In the genomic region with DNA sequence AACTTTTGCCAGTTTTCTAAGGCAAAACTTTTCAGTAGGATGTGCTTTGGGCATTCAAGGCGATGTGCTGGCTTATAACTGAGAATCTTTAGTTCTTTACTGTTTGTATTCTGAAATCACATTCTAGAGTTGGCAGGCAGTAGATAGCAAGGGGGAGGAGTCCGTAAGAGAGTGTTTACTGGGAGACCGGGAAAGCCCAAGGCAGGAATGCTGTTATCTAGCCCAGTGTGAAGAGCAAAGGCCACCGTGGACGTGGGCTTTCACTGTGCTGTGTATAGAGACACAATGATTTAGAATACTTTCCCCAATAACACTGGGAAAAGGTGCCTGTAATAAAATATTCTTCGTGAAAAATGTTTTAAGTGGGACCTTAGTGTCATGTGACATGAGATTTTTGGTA, we compare ENCODE assay signal across 25 mouse cellular contexts. TPM values are rescaled to one million over a fixed set of nuclear protein-coding genes. Genes with fewer than 3 reads are reported as not detected.
A peak's percentile ranks its signal among the peaks of the same experiment; 100 is the strongest.
DNase-seq lines count a peak whose midpoint lies in the region; ATAC-seq and TF ChIP-seq lines count a peak whose summit lies in the region.
"Had no signal": no experiment of that assay in that cellular context is flagged by ENCODE, and none has a peak within 500 bp of the region (broad histone marks: within the 10 kb centered on the region; RNA-seq: fewer than 3 reads in every experiment).

No protein-coding gene starts in this region.

- H3K4me2 ChIP-seq in hindbrain, postnatal 0 days (ENCODE audit: low read depth, low read length): no peak overlapping the region
- no peak overlapping the region for H3K4me2 ChIP-seq in hindbrain, embryonic 13.5 days
- no peak overlapping the region for H3K4me2 ChIP-seq in intestine, embryonic 15.5 days (replicated peaks)
- H3K4me2 ChIP-seq in kidney, embryonic 16.5 days (replicated peaks; ENCODE audit: low read depth, low read length): no peak overlapping the region
- H3K4me2 ChIP-seq: forebrain, embryonic 13.5 days; hindbrain, embryonic 12.5 days; midbrain, embryonic 11.5 days; neural tube, embryonic 13.5 days had no signal

- H3K4me1 ChIP-seq in heart, adult 2 months (ENCODE audit: control insufficient read depth, insufficient read depth, low read length): peaks cover 8% of the 10 kb centered on the region
- no peaks in the 10 kb centered on the region for H3K4me1 ChIP-seq in hindbrain, postnatal 0 days (ENCODE audit: insufficient read depth, low read length)
- H3K4me1 ChIP-seq in hindbrain, embryonic 13.5 days (replicated peaks): no peaks in the 10 kb centered on the region
- no peaks in the 10 kb centered on the region for H3K4me1 ChIP-seq in intestine, embryonic 15.5 days (replicated peaks)
- H3K4me1 ChIP-seq in kidney, embryonic 16.5 days (ENCODE audit: insufficient read depth, low read length): peaks cover 15% of the 10 kb centered on the region
- H3K4me1 ChIP-seq: forebrain, embryonic 13.5 days; hindbrain, embryonic 12.5 days; limb, embryonic 10.5 days; neural tube, embryonic 13.5 days had no signal

- H3K4me3 ChIP-seq in heart, adult 2 months: no peak overlapping the region
- H3K4me3 ChIP-seq in hindbrain, postnatal 0 days (ENCODE audit: low read length): no peak overlapping the region
- no peak overlapping the region for H3K4me3 ChIP-seq in hindbrain, embryonic 13.5 days
- no peak overlapping the region for H3K4me3 ChIP-seq in intestine, embryonic 15.5 days (replicated peaks)
- H3K4me3 ChIP-seq in kidney, embryonic 16.5 days (ENCODE audit: low read length): no peak overlapping the region
- H3K4me3 ChIP-seq: forebrain, embryonic 13.5 days; hindbrain, embryonic 12.5 days; left cerebral cortex, adult 2 months; limb, embryonic 10.5 days; neural tube, embryonic 13.5 days had no signal

- TF ChIP-seq EP300 in heart, adult 2 months (IDR thresholded peaks at IDR 0.05; ENCODE audit: insufficient read depth, low read depth, low read length): no peak

- peak; percentile 87 for DNase-seq in heart, adult 11 months
- DNase-seq in heart, adult 2 months: no peak
- no peak for DNase-seq in hindbrain, postnatal 0 days (ENCODE audit: low spot score)
- peak; percentile 43 for DNase-seq in lung, postnatal 10 days
- no peak for DNase-seq in cerebellum, adult 9-10 months
- DNase-seq: adrenal gland, postnatal 10 days; cerebellum, adult 11 months; cerebellum, postnatal 25 days; gastrocnemius, postnatal 36 days; kidney, adult 11 months; kidney, postnatal 14 days; right cerebral cortex, postnatal 25 days; thymus, adult 2 months had no signal

- peaks cover 4% of the 10 kb centered on the region for H3K36me3 ChIP-seq in heart, adult 2 months (ENCODE audit: control insufficient read depth, insufficient read depth, low read length)
- peaks cover 9% of the 10 kb centered on the region; the same call in 1 of the 2 replicates for H3K36me3 ChIP-seq in hindbrain, postnatal 0 days (ENCODE audit: insufficient read depth, low read length)
- peaks cover 35% of the 10 kb centered on the region for H3K36me3 ChIP-seq in hindbrain, embryonic 13.5 days
- 0 out of 2 replicates have a peak, but pooled peaks cover 4% of the 10 kb centered on the region for H3K36me3 ChIP-seq in intestine, embryonic 15.5 days
- H3K36me3 ChIP-seq in kidney, embryonic 16.5 days (ENCODE audit: insufficient read depth, low read length): peaks cover 8% of the 10 kb centered on the region; the same call in 1 of the 2 replicates

- intact Hi-C loops in heart, adult 2 months (cut with DNase I): loop anchor here (10.0 kb wide), 1 partner anchor 295 kb away; no protein-coding TSS in a partner anchor

- TF ChIP-seq CTCF in heart, adult 2 months (IDR thresholded peaks at IDR 0.05): no peak
- TF ChIP-seq CTCF in hindbrain, postnatal 0 days (IDR thresholded peaks at IDR 0.05; ENCODE audit: low read depth): no peak

- 0 out of 2 replicates have a peak, but pooled peaks have one; percentile 40 for ATAC-seq in hindbrain, postnatal 0 days
- ATAC-seq in hindbrain, embryonic 13.5 days (ENCODE audit: low FRiP score): no peak
- ATAC-seq in intestine, embryonic 15.5 days: peak; percentile 90
- no peak for ATAC-seq in kidney, embryonic 16.5 days (ENCODE audit: low FRiP score, low TSS enrichment)
- ATAC-seq: CD4-positive, CD25-positive, alpha-beta regulatory T cell, adult 4 months; forebrain, embryonic 13.5 days had no signal

- TF ChIP-seq POLR2A in heart, adult 2 months (IDR thresholded peaks at IDR 0.05; ENCODE audit: insufficient read depth, low read depth, low read length): no peak

- no peak overlapping the region for H3K27ac ChIP-seq in heart, adult 2 months
- H3K27ac ChIP-seq in hindbrain, postnatal 0 days: no peak overlapping the region
- no peak overlapping the region for H3K27ac ChIP-seq in hindbrain, embryonic 13.5 days
- no peak overlapping the region for H3K27ac ChIP-seq in intestine, embryonic 15.5 days
- no peak overlapping the region for H3K27ac ChIP-seq in kidney, embryonic 16.5 days (ENCODE audit: low read length)
- H3K27ac ChIP-seq: forebrain, embryonic 13.5 days; hindbrain, embryonic 12.5 days; left cerebral cortex, adult 2 months; limb, embryonic 10.5 days; macrophage; neural tube, embryonic 13.5 days had no signal

- H3K9me3 ChIP-seq in hindbrain, postnatal 0 days (ENCODE audit: low read length): no peaks in the 10 kb centered on the region
- H3K9me3 ChIP-seq in hindbrain, embryonic 13.5 days: no peaks in the 10 kb centered on the region
- no peaks in the 10 kb centered on the region for H3K9me3 ChIP-seq in intestine, embryonic 15.5 days
- no peaks in the 10 kb centered on the region for H3K9me3 ChIP-seq in kidney, embryonic 16.5 days (ENCODE audit: low read length)
- H3K9me3 ChIP-seq: forebrain, embryonic 13.5 days; G1E; hindbrain, embryonic 12.5 days; limb, embryonic 10.5 days; neural tube, embryonic 13.5 days had no signal

- no peak overlapping the region for H3K9ac ChIP-seq in heart, adult 2 months (ENCODE audit: low read depth, low read length)
- H3K9ac ChIP-seq in hindbrain, postnatal 0 days (replicated peaks; ENCODE audit: low read length): no peak overlapping the region
- no peak overlapping the region for H3K9ac ChIP-seq in hindbrain, embryonic 13.5 days
- no peak overlapping the region for H3K9ac ChIP-seq in intestine, embryonic 15.5 days
- H3K9ac ChIP-seq in kidney, embryonic 16.5 days (replicated peaks; ENCODE audit: low read length): no peak overlapping the region
- H3K9ac ChIP-seq: forebrain, embryonic 13.5 days; hindbrain, embryonic 12.5 days; neural tube, embryonic 13.5 days had no signal

- no peaks in the 10 kb centered on the region for H3K27me3 ChIP-seq in heart, adult 2 months (ENCODE audit: control insufficient read depth, insufficient read depth, low read length)
- H3K27me3 ChIP-seq in hindbrain, postnatal 0 days (ENCODE audit: insufficient read depth, low read length): no peaks in the 10 kb centered on the region
- no peaks in the 10 kb centered on the region for H3K27me3 ChIP-seq in hindbrain, embryonic 13.5 days
- no peaks in the 10 kb centered on the region for H3K27me3 ChIP-seq in intestine, embryonic 15.5 days (replicated peaks)
- H3K27me3 ChIP-seq in kidney, embryonic 16.5 days (ENCODE audit: insufficient read depth, low read length): no peaks in the 10 kb centered on the region
- H3K27me3 ChIP-seq: forebrain, embryonic 13.5 days; hindbrain, embryonic 12.5 days; neural tube, embryonic 13.5 days had no signal

- WGBS in heart, adult 2 months: 35% methylated on average over 6 of the region's 6 CpGs
- WGBS in hindbrain, postnatal 0 days: 52% methylated on average over 6 of the region's 6 CpGs
- WGBS in hindbrain, embryonic 13.5 days: 71% methylated on average over 6 of the region's 6 CpGs
- 27% methylated on average over 6 of the region's 6 CpGs for WGBS in intestine, embryonic 15.5 days
- 65% methylated on average over 6 of the region's 6 CpGs for WGBS in kidney, embryonic 16.5 days

- no peaks in the 10 kb centered on the region for H3K79me2 ChIP-seq in heart, adult 2 months (replicated peaks; ENCODE audit: control insufficient read depth, insufficient read depth, low read length)

RNA-seq across cellular contexts. Expression of a gene that starts 14.6 kb away (rescaled TPM):
- 1 to 10 TPM; 6.2 to 6.8 TPM for total RNA-seq in heart, adult 2 months (2021)
- polyA plus RNA-seq in heart, adult 2 months (2012; rRNA removed): 9.3 and 12.4 TPM in 2 replicates
- total RNA-seq in hindbrain, postnatal 0 days (2014; rRNA removed): 79.8 and 96.2 TPM in 2 replicates
- polyA plus RNA-seq in hindbrain, postnatal 0 days (2015; fragmentation: Nextera tagmentation; extraction: Ambion mirVana): 105 and 116 TPM in 2 replicates
- 88.4 and 97.1 TPM in 2 replicates for polyA plus RNA-seq in hindbrain, embryonic 13.5 days (2015; fragmentation: Nextera tagmentation; extraction: Ambion mirVana)
- 153 and 154 TPM in 2 replicates for polyA plus RNA-seq in intestine, embryonic 15.5 days (2015; fragmentation: Nextera tagmentation; extraction: Ambion mirVana)
- polyA plus RNA-seq in kidney, embryonic 16.5 days (2015; fragmentation: Nextera tagmentation; extraction: Ambion mirVana): 116 and 120 TPM in 2 replicates

RNA-seq across cellular contexts. Expression of a gene that starts 14.7 kb away (rescaled TPM):
- total RNA-seq in heart, adult 2 months (2021): 10 to 100 TPM; 11.4 to 14.2 TPM
- polyA plus RNA-seq in heart, adult 2 months (2012; rRNA removed): 10.1 and 10.5 TPM in 2 replicates
- total RNA-seq in hindbrain, postnatal 0 days (2014; rRNA removed): 10.2 and 23.9 TPM in 2 replicates
- polyA plus RNA-seq in hindbrain, postnatal 0 days (2015; fragmentation: Nextera tagmentation; extraction: Ambion mirVana): 10.4 and 12.2 TPM in 2 replicates
- 12.1 and 14.2 TPM in 2 replicates for polyA plus RNA-seq in hindbrain, embryonic 13.5 days (2015; fragmentation: Nextera tagmentation; extraction: Ambion mirVana)
- 9.0 and 10.1 TPM in 2 replicates for polyA plus RNA-seq in intestine, embryonic 15.5 days (2015; fragmentation: Nextera tagmentation; extraction: Ambion mirVana)
- 11.3 and 14.9 TPM in 2 replicates for polyA plus RNA-seq in kidney, embryonic 16.5 days (2015; fragmentation: Nextera tagmentation; extraction: Ambion mirVana)

Comparison
In these comparisons a context has a peak if more than half of its experiments do, and no peak if none do; other contexts are left out.
1. DNase-seq: peak in heart, adult 11 months (single experiment) and lung, postnatal 10 days (single experiment); none in heart, adult 2 months (0 of 2), hindbrain, postnatal 0 days (single experiment) and cerebellum, adult 9-10 months (single experiment).
2. ATAC-seq: peak in hindbrain, postnatal 0 days (single experiment) and intestine, embryonic 15.5 days (single experiment); none in hindbrain, embryonic 13.5 days (single experiment) and kidney, embryonic 16.5 days (single experiment).